Mouse (Mus musculus) kidney, postnatal 14 days (tissue): Measurements from ENCODE around the gene Arhgap27.
"Not testable (repeated sequence)": the region's sequence is repeated elsewhere in the genome, so short reads cannot be mapped to it uniquely, and the experiment has no call there.

Source experiments
- DNase-seq: peaks from one replicate; pipeline ENCODE4 v3.0.0; 2022; ENCODE audit warnings: mixed read lengths

Arhgap27 gene

GRCm38 (mm10) chr11:103332186-103332889 is 31.2 kb downstream of the Arhgap27 start:
- DNase-seq = peak; percentile 83

- DNase-seq = no peak
These were observed 31.8 kb downstream of the Arhgap27 start for GRCm38 (mm10) chr11:103331502-103332185.

- DNase-seq = no peak
These were observed 32.7 kb downstream of the Arhgap27 start for GRCm38 (mm10) chr11:103330651-103331319.

- DNase-seq = peak; percentile 83
These were observed 36.5 kb downstream of the Arhgap27 start for GRCm38 (mm10) chr11:103326950-103327349.

- peak; percentile 74 for DNase-seq
These were observed 38.3 kb downstream of the Arhgap27 start for GRCm38 (mm10) chr11:103325172-103325571.

- no peak for DNase-seq
These were observed 38.8 kb downstream of the Arhgap27 start for GRCm38 (mm10) chr11:103324723-103325122.

- DNase-seq = not testable (repeated sequence)
These were observed 40.7 kb downstream of the Arhgap27 start for GRCm38 (mm10) chr11:103322832-103323231.

- peak; percentile 40 for DNase-seq
These were observed 42.8 kb downstream of the Arhgap27 start for GRCm38 (mm10) chr11:103320646-103321045.

- DNase-seq = no peak
These were observed 43.3 kb downstream of the Arhgap27 start for GRCm38 (mm10) chr11:103320196-103320595.

- no peak for DNase-seq
These were observed 45.5 kb downstream of the Arhgap27 start for GRCm38 (mm10) chr11:103318042-103318441.

- DNase-seq = no peak
These were observed 48.1 kb downstream of the Arhgap27 start for GRCm38 (mm10) chr11:103315379-103315778.

GRCm38 (mm10) chr11:103314736-103315374 is 48.6 kb downstream of the Arhgap27 start:
- peak; percentile 67 for DNase-seq

- no peak for DNase-seq
These were observed 50.0 kb downstream of the Arhgap27 start for GRCm38 (mm10) chr11:103313542-103313941.

- no peak for DNase-seq
These were observed 50.7 kb downstream of the Arhgap27 start for GRCm38 (mm10) chr11:103312655-103313255.

- DNase-seq = peak; percentile 81
These were observed 51.4 kb downstream of the Arhgap27 start for GRCm38 (mm10) chr11:103311960-103312611.

GRCm38 (mm10) chr11:103309956-103310574 is 53.4 kb downstream of the Arhgap27 start:
- no peak for DNase-seq

- peak; percentile 81 for DNase-seq
These were observed 55.6 kb downstream of the Arhgap27 start for GRCm38 (mm10) chr11:103307910-103308309.

GRCm38 (mm10) chr11:103304525-103304924 is 59.0 kb downstream of the Arhgap27 start:
- DNase-seq = no peak

- DNase-seq = no peak
These were observed 68.7 kb downstream of the Arhgap27 start for GRCm38 (mm10) chr11:103294772-103295171.

- no peak for DNase-seq
These were observed 69.4 kb downstream of the Arhgap27 start for GRCm38 (mm10) chr11:103294066-103294465.

- DNase-seq = no peak
These were observed 70.6 kb downstream of the Arhgap27 start for GRCm38 (mm10) chr11:103292890-103293287.
